Mouse (Mus musculus) cortical plate, adult 2 months (tissue): ENCODE results near the gene Pax2.

ENCODE experiments used
- CTCF ChIP-seq: fragments of 200-500 bp; IDR thresholded peaks from 2 replicates; pipeline ENCODE4 v1.5.1; 2011; ENCODE audit warnings: mild to moderate bottlenecking, control low read depth, low read length; ENCODE audit not compliant: insufficient read depth; ENCODE audit errors: extremely low read depth
- POLR2A ChIP-seq: fragments of 200-500 bp; IDR thresholded peaks from 2 replicates; pipeline ENCODE4 v1.6.1; 2011; ENCODE audit warnings: mild to moderate bottlenecking, low read length, control low read depth; ENCODE audit not compliant: insufficient read depth; ENCODE audit errors: extremely low read depth

GRCm38 (mm10) chr19:44825216-44825768 is 69.4 kb downstream of the Pax2 start:
- no peak for TF ChIP-seq POLR2A
- no peak for TF ChIP-seq CTCF
